Mouse (Mus musculus) cerebellum, adult 9-11 months (tissue): ENCODE measurements around the gene Cped1.
"Not testable (repeated sequence)": the region's sequence is repeated elsewhere in the genome, so short reads cannot be mapped to it uniquely, and the experiment has no call there.

Experiments used
- DNase-seq: peaks from one replicate; pipeline ENCODE4 v3.0.0; 2022

Gene Cped1

DNA sequence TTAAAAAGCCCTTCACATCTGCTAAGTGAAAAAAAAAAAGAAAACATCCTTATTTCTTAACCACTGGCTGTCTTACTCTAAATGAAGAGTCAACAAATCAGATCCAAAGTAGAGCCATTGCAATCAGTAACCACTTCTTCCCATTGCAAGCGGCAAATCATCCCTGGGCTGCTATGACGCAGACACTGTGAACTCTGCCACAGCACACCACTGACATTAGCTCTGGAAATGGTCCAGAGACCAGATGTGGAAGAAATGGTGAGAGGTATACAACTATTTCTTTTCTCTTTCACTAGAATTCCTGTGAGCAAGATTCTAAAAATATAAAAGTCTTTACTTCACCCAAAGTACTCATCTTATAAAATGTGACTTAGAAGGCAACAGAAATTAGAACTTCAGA lies 261.0 kb downstream of the Cped1 start:
- no peak for DNase-seq

DNA sequence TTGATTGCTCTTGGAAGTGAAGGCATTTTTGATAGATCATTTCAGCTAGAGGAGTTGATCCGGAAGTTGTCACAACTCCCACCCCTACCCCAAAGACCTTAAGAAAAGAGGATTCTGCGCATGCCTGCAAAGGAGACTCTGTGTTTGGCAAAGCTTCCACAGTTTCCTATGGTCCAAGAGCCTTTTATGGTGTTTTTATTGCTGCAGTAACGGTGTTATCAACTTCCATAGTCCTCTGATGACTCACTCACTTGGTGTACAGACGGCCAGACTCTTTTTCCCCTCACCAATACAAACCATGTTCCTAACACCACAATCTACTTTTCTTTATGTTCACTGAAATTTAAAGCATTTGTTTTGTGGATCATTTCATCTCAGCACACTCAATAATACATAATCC lies 273.1 kb downstream of the Cped1 start:
- DNase-seq = no peak

DNA sequence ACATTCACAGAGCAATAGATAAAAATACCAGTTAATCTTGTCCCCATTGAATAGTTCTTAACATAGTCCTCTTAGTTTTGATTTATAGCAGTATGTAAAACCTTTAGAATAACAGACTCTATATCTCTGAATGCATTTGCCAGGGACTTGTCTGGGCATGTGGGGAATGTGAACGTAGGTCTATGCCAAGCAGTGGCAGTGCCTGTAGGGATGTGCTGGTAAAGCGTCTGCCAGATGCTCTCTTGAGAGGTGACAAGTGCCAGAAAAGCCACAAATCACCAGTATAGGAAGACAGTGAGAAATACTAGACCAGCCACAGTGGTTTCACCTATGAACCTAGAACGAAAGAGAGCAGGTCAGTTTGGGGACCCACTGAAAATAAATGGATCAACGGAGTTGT lies 276.8 kb downstream of the Cped1 start:
- no peak for DNase-seq

DNA sequence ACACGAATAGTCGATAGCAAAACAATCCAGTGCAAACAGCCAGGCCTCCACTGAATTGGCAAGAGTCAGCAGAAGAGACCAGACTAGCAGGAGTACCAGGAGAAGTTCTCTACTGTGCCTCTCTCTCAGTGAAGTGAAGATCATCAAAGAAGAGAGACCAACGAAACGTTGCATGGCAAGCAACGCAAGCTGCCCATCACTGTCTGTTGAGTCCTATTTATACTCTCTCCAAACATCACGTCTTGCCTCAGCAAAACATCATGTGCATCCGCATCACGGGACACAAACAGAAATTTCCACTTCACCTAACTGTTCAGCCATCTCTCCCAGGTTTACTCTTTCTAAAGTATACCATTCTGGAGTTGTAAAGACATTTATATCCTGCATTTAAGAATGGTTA lies 278.4 kb downstream of the Cped1 start:
- DNase-seq = not testable (repeated sequence)

DNA sequence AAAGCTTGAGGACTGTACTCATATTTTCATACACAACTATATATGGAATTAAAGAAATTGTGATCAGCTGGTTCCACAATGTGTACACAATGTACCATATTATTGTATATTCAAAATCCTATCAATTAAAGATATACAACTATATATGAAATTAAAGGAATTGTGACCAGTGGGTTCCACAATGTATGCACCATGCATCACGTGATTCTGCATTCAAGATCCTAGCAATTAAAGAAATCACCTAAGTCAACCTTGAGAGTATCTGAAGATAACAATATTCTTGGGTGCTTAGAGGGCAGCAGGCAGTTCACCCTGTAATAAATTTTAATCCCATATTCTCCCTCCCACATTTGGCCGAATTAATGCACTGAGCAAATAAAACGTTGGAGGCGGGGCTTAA lies 280.3 kb downstream of the Cped1 start:
- no peak for DNase-seq

DNA sequence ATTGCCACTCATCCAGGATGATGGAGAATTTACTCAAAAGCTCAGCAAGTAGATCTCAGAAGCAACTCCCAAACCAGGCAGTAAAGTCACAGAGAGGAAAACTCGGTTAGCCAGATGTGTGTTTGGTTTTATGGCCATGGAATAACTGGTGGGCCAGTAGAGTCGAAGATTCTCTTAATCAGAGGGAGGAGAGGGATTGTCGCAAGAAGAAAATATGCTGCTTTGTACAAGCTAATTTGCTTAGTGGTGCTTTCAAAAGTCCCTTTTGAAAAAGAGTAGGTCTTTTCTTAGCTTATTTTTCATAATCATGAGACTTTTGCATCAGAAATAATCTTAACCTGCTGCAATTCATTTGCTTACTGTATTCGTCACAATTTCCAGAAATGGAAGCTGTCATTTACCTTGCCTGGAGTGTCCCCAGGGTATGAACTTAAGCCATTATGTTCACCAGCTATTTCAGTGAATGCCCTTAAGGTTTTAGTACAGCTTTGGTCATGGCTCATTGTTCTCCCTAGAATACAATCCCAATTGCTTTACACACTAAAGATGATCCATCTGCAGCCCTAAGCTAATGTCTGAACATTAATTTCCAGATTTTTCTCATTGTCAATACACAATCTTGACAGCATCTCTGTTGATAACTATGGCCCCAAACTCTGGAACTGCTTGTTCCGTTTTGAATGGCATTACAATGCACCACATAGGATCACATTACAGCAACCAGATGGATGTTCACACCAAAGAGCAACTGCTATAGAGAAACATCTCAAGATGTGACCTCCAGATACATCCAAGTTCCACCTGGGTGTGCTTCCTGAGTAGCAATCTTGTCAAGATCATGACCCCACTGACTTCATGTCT lies 282.3 kb downstream of the Cped1 start:
- DNase-seq = no peak

DNA sequence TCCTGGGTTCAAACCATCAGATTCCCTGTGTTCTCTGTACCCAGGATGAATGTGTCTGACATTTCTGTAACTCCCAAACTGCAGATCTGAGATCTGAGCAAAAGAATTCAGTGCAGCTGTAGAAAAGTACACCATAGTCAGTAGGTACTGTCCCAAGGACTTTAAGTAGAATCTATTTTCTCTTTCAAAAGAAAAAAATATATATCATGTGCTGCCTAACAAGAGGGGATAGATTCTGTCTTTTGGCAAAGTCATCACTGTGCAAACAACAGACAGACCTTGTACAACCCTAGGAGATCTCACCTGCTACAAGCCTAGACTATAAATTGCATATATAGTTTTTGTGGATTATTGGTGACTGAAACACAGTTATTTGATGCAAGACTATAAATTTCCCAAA lies 283.0 kb downstream of the Cped1 start:
- DNase-seq = no peak

DNA sequence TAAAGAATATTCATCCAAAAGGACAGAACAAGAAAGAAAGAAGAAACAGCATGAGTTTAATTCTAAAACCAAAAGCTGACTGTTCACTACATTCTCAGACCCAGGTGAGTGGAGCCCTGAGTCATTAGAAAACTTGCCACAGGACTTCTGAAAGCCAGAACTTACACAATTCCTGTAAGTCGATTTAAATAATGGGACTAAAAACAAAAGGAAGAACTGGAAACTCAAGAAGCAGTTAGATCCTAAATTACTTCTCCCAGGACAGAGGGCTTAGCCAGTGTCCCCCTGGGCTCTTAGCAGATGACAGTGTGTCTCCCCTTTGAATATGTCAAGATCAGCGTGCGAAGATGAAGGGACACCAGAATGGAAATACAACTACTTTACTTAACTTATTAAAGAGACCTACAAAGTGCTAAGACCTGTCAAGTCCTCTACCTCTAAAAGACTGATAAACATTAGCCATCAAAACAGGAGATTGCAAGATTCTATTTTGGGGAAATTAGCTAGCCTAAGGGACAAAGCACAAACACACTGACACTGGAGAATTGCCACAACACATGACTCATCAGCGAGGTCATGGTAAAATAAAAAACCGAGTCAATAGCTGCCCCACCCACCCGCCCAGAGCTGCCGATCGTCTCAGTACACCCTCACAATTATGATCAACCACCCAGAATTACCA lies 284.3 kb downstream of the Cped1 start:
- no peak for DNase-seq

DNA sequence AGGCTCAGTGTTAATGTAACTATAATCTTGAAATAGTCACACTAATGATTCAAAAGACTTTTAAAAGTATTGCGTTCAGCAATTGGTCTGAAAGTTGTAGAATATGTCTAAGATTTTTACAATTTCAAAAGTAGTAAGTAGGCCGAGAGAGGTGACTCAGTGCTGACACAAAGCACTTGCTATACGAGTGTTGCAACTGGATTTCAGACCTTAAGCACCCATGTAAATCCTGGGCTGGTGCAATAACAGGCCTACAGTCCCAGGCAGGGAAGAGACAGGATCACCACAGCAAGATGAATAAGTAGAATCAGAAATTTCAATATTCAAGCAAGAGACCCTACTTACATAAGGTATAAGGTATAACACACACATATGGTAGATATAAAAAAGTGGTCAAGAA lies 292.2 kb downstream of the Cped1 start:
- no peak for DNase-seq

DNA sequence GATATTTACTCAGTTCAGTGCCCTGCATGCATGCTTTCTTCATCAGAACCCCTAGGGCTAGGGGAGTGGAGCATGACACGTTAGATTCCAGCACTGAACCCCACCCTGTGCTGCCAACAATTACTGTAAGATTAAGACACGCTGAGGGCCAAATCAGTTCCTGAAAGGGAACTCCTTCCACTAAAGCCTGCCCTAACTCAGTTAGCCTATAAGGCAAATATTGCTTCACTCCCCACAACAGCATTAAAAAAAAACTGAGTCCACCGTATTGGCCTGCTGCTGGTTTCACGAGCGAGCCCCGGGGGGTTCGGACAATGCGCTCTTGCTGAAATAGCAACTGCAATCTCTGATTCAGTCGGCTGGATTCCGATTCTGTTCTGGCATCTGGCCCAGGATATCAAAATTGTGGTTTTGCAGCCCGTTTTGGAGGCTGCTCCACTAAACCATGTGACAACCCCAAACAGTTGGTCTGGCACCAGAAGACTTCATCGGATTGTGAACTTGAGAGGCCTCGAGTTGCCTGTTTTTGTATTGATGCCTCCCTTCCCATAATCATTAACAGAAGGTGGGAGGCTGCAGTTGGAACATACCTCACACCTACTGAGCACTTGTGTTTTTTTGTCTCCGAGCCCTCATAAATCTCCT lies 294.6 kb downstream of the Cped1 start:
- no peak for DNase-seq

DNA sequence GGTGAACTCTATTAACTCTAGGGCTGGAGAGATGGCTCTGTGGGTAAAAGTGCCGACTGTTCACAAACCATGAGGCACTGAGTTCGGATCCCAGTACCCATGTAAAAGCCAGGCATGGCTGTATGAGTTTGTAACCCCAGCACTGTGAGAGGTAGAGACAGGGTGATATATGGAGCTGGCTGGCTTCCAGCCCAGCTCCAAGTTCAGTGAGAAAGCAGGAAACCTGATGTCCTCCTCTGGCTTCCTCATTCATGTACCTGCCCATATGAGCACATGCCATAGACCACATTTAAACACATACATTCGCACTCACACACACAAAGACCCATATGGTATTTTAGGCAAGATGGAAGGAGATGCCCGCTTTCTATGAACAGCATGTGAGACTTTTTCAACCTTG lies 296.7 kb downstream of the Cped1 start:
- DNase-seq = no peak

DNA sequence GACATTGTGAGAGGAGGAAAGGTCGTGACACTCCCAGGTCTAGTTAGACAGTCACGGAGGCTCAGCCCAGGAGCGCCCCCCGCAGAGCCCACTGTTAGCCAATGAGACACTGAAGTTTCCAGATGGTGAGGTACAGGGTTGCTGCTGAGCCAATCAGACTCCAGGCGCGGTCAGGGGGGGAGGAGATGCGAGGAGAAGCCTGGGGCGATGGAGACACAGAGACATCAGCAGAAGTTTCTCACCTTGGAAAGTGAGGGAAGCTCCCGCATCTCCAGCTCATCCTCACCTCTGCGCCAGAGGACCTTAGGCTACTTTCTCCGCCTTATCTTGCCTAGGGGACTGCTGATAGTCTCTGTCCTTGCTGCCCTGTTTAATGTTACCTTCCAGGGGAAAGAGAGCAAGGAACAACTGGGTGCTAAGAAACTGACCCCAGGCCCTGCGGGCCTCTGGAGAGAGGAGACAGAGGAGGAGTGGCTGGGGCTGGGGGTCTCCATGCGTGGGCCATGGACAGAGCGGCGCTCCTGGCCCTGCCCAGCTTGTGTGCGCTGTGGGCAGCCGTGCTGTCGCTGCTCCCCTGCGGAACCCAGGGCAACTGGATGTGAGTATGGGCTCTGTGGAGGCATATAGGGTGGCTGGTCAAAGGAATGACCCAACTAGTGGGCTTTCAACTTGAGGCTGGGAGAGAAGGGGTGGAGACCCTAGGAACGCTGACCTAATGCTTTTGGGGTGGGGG lies 302.5 kb downstream of the Cped1 start, which contains the start of gene Wnt16:
Gene Wnt16, plus strand, starts transcription at position 224 of the 733 bp plus-strand sequence.
- no peak for DNase-seq

DNA sequence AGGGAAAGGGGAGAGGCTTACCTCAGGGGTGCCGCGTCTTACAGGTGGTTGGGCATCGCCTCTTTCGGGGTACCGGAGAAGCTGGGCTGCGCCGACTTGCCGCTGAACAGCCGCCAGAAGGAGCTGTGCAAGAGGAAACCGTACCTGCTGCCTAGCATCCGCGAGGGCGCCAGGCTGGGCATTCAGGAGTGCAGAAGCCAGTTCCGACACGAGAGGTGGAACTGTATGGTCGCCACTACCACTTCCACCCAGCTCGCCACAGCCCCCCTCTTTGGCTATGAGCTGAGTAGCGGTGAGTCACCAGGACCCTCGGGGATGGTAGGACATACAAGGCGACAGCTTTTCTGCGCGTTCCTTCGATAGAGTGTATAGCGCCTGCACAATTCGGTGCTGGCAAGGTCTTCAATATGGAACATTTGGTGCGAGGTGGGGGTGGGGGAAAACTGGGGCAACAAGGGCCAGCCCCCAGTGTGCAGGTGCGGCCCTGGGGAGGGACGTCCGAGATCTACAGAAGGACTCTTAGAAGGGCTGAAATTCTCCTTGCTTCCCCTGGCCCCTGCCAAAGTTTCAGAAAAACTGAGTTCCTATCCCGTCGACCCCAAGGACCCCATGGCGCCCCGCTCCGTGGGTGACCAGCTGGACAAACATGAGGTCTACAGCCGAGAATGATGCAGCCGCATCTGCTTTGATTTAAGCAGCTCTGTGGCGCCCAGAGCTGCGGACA lies 303.2 kb downstream of the Cped1 start:
- no peak for DNase-seq

DNA sequence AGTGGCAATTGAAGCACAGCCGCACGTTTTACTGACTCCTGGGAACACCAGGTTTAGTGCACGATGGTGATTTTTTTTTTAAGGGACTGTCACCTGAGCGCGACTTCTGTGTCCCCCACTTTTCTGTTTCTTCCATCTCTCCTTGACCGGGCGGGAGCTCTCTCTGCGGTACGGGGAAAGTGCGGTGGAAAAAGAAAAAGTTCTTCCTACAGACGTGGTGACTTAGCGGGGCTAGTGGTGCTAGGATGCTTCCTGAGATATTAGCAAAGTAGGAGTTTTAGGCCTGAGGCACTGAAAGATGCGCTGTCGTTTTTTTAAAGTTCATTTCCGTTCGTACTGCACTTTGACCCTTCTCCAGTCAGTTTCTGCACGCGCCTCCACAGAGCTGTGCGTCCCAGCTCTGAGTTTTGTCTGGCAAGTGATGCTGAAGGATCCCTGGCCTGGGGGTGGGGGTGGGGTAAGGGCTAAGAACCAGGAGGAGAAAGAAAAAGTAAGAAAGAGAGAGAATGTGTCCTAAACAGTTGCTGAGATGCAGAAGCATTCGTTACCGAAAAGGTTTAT lies 303.8 kb downstream of the Cped1 start:
- DNase-seq = no peak

DNA sequence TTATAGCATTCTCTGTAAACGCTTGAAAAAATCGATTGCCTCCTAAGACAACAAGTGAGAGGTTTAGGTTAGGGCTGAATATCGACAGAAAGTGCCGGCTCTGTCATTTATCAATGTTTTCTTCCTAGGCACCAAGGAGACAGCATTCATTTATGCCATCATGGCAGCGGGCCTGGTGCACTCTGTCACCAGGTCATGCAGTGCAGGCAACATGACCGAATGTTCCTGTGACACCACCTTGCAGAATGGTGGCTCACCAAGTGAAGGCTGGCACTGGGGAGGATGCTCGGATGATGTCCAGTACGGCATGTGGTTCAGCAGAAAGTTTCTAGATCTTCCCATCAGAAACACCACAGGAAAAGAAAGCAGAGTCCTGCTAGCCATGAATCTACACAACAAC lies 305.1 kb downstream of the Cped1 start:
- DNase-seq = no peak

DNA sequence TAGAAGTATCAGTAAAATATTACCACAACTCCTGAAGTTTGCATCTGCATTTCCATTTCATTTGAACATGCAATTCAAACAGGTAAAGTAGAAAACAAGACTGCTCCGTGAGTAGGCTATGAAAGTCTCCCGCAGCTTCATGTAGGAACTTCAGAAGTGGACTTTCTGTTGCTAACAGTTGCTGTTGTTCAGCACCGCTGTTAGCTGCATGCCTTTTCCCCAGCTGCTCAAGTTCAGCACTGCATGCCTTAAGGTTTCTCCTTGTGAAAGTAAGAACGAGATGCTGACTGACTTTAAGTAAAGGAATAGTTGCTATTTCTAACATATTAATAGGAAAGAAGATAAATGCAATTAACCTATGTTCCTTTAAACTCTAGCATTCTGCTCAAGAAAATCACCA lies 306.3 kb downstream of the Cped1 start:
- DNase-seq = no peak

DNA sequence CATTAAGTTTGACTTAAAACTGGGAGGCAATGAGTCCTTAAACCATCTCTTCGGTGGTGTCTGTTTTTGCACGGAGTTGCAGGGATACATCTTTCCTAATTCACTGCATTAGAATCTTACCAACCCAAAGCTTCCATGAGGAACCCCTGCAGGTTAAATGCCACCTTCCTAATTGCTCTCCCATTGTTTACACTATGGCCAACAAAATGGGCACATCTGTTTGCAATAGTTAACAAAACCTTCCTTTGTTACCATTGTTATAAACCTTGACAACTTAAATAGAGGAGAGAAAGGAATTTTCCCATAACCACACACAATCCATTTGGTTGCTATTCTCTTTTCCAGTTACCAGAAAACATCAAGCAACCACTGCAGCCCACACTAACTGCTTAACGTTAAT lies 308.2 kb downstream of the Cped1 start:
- no peak for DNase-seq

DNA sequence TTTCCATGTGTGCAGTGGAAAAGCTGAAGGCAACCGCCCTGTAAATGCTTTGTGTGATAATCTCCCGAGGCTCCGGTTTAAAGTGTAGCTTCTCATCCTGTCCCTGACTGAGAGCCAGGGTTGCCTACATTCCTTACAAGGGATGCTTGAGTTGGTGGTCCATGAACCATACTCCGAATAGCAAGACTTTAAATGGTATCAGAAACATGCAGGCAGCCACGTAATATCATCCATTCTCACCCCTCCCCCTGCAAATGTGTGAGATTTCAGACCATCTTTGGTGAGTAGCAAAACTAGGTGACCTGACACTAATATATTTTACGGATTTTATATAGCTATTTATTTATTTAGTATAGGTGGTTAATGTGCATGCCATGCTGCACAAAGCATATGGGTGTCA lies 311.3 kb downstream of the Cped1 start:
- no peak for DNase-seq

DNA sequence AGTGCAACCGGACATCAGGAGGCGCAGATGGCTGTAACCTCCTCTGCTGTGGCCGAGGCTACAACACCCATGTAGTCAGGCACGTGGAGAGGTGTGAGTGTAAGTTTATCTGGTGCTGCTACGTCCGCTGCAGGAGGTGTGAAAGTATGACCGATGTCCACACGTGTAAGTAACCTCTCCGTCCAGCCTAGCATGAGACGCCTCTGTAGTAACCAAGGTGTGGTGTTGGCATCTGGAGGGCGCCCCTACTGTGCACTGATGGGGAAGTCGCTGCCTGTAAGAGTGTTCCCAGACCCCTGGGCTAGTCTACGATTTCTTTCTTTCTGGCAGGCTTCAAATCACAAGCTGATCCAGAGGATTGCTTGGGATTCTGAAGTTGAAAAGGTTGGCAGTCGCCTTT lies 312.3 kb downstream of the Cped1 start:
- DNase-seq = no peak
